Mouse (Mus musculus): ENCODE results near the gene Htr6. TPM values are rescaled to one million over a fixed set of nuclear protein-coding genes. Genes with fewer than 3 reads are reported as not detected.

The Htr6 gene
- polyA plus RNA-seq (2015; fragmentation: Nextera tagmentation; extraction: Ambion mirVana): not detected in 2 replicates

DNA sequence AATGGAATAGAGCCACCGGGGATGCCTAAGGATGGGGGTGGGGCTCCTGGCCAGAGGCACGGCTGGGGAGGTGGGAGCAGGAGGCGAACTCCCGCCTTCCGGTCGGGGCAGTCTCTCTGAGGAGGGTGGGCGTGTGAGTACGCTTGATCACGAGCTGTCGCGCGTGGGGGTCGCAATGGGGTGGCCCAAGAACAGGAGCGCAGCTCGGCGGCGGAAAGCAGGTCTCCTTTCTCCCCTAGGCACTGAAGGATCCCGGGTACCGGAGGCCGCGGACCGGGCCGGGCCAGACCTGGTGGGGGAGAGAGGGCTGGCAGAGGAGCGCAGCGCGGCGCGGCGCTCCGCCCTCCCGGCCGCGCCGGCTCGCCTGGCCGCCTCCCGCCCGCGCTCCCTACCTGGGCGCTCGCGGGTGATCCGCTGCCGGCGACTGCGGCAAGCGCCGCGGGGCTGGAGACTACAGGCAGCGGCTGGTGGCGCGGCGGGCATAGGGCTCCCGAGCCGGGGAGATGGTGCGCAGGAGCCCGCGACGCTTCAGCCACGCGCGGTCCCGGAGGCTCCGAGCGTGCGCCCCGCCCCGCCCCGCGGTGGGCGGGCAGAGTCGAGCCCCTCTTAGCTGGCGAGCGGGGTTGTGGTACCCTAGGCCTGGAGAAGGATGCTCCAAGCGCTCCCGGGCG is at the start of gene Htr6:
Gene Htr6, minus strand, starts transcription at position 530 of the 671 bp plus-strand sequence.
- peaks cover 43% of the 10 kb centered on the region for H3K27me3 ChIP-seq (ENCODE audit: control insufficient read depth, insufficient read depth, low read depth, low read length)
- H3K27ac ChIP-seq (ENCODE audit: low read length): no peak within 1 kb of the TSS
- H3K4me3 ChIP-seq (ENCODE audit: low read length): peak within 1 kb of the TSS; percentile 53
- H3K9me3 ChIP-seq (ENCODE audit: control insufficient read depth, low read length): no peaks in the 10 kb centered on the region
- H3K9ac ChIP-seq (ENCODE audit: low read length): peak within 1 kb of the TSS; percentile 51; the same call in 1 of the 2 replicates
- H3K36me3 ChIP-seq (ENCODE audit: control insufficient read depth, insufficient read depth, low read length): no peaks in the 10 kb centered on the region
- WGBS: under 1% methylated on average over 48 of the region's 77 CpGs
- peak; percentile 35 for ATAC-seq (ENCODE audit: low read depth)
- peaks cover 11% of the 10 kb centered on the region for H3K4me1 ChIP-seq (replicated peaks; ENCODE audit: control insufficient read depth, insufficient read depth, low read length)
- H3K4me2 ChIP-seq (ENCODE audit: low read depth, low read length): peak within 1 kb of the TSS; percentile 86

DNA sequence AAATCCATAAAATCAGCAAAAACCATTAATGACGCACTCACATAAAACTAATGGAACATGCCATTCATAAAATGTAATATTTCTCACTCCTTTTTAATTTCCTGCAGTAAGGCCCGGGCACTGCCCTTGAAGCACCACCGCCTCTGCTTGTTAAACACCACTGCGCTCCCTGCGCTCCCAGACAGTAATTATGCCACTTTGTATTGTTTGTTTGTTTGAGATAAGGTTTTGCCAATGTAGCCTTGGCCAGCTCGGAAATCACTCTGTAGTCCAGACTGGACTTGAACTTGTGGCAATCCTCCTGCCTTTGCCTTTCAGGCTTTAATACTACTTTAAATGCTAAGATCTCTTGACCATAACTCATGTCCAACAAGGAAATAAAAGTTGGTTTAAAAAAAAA is 49.6 kb upstream of the Htr6 start:
- Histone ChIP-seq H3K4me3 (ENCODE audit: low read length) (no peak overlapping the region), H3K9me3 (ENCODE audit: control insufficient read depth, low read length) (0 out of 2 replicates have a peak, but pooled peaks cover 9% of the 10 kb centered on the region), H3K9ac (ENCODE audit: low read length) (no peak overlapping the region), H3K27ac (ENCODE audit: low read length) (no peak overlapping the region), H3K4me1 (replicated peaks; ENCODE audit: control insufficient read depth, insufficient read depth, low read length) (peaks cover 19% of the 10 kb centered on the region), H3K4me2 (ENCODE audit: low read depth, low read length) (no peak overlapping the region), H3K27me3 (ENCODE audit: control insufficient read depth, insufficient read depth, low read depth, low read length) (no peaks in the 10 kb centered on the region), H3K36me3 (ENCODE audit: control insufficient read depth, insufficient read depth, low read length) (peaks cover 5% of the 10 kb centered on the region; the same call in 1 of the 2 replicates)
- 77% methylated on average over 6 of the region's 6 CpGs for WGBS
- no peak for ATAC-seq (ENCODE audit: low read depth)

DNA sequence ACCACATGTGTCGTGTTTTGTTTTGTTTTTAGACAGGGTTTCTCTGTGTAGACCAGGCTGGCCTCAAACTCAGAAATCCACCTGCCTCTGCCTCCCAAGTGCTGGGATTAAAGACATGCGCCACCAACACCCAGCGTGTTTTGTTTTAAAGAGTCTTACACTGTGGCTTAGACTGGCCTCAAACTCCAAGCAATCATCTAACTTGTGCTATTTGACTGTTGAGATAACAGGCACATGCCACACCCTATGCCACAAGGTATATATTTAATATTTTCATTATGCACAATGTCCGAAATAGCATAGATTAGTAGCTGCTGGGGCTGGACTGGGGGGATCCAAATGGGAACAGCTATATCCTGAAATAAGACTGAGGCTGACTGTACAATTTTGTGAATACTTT is 47.2 kb upstream of the Htr6 start:
- peaks cover 5% of the 10 kb centered on the region; the same call in 1 of the 2 replicates for H3K36me3 ChIP-seq (ENCODE audit: control insufficient read depth, insufficient read depth, low read length)
- no peak overlapping the region for H3K9ac ChIP-seq (ENCODE audit: low read length)
- WGBS: 91% methylated on average over 4 of the region's 4 CpGs
- no peak for ATAC-seq (ENCODE audit: low read depth)
- no peak overlapping the region for H3K4me2 ChIP-seq (ENCODE audit: low read depth, low read length)
- H3K4me1 ChIP-seq (replicated peaks; ENCODE audit: control insufficient read depth, insufficient read depth, low read length): peaks cover 18% of the 10 kb centered on the region
- H3K9me3 ChIP-seq (ENCODE audit: control insufficient read depth, low read length): 0 out of 2 replicates have a peak, but pooled peaks cover 9% of the 10 kb centered on the region
- no peak overlapping the region for H3K4me3 ChIP-seq (ENCODE audit: low read length)
- H3K27ac ChIP-seq (ENCODE audit: low read length): no peak overlapping the region
- no peaks in the 10 kb centered on the region for H3K27me3 ChIP-seq (ENCODE audit: control insufficient read depth, insufficient read depth, low read depth, low read length)

DNA sequence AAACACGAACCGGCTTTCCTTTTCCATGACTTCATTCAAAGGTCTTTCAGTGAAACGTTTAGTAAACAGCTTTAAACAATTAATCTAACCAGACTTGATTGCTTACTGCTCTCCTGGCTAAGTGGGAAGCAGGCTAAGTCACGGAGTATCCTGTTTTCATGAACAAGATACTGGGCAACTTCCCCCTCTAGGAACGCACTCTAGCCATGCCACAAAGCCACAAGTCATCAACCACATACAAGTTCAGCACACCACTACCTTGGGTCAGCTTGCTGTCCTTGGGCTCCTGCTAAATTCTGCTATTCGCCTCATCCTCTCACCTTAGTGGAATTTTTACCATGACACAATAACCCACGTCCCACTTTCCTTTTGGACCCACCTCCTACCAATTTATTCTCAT is 45.6 kb upstream of the Htr6 start:
- H3K27ac ChIP-seq (ENCODE audit: low read length): peak overlapping the region; percentile 72

GRCm38 (mm10) chr4:139120281-139120814 is 45.0 kb upstream of the Htr6 start:
- Histone ChIP-seq H3K4me3 (ENCODE audit: low read length) (no peak overlapping the region), H3K9ac (ENCODE audit: low read length) (no peak overlapping the region), H3K27ac (ENCODE audit: low read length) (peak overlapping the region; percentile 73), H3K27me3 (ENCODE audit: control insufficient read depth, insufficient read depth, low read depth, low read length) (no peaks in the 10 kb centered on the region), H3K4me2 (ENCODE audit: low read depth, low read length) (peak overlapping the region; percentile 12; the same call in 1 of the 2 replicates), H3K36me3 (ENCODE audit: control insufficient read depth, insufficient read depth, low read length) (no peaks in the 10 kb centered on the region), H3K9me3 (ENCODE audit: control insufficient read depth, low read length) (0 out of 2 replicates have a peak, but pooled peaks cover 3% of the 10 kb centered on the region), H3K4me1 (replicated peaks; ENCODE audit: control insufficient read depth, insufficient read depth, low read length) (peaks cover 22% of the 10 kb centered on the region)
- peak; percentile 80 for ATAC-seq (ENCODE audit: low read depth)
- whole genome bisulfite sequencing: 44% methylated on average over 4 of the region's 4 CpGs

More for the DNA sequence above, 45.6 kb upstream of the Htr6 start:
- Histone ChIP-seq H3K4me2 (ENCODE audit: low read depth, low read length) (no peak overlapping the region), H3K4me1 (replicated peaks; ENCODE audit: control insufficient read depth, insufficient read depth, low read length) (peaks cover 22% of the 10 kb centered on the region), H3K9me3 (ENCODE audit: control insufficient read depth, low read length) (0 out of 2 replicates have a peak, but pooled peaks cover 3% of the 10 kb centered on the region), H3K4me3 (ENCODE audit: low read length) (no peak overlapping the region), H3K9ac (ENCODE audit: low read length) (no peak overlapping the region), H3K36me3 (ENCODE audit: control insufficient read depth, insufficient read depth, low read length) (no peaks in the 10 kb centered on the region), H3K27me3 (ENCODE audit: control insufficient read depth, insufficient read depth, low read depth, low read length) (no peaks in the 10 kb centered on the region)
- ATAC-seq (ENCODE audit: low read depth): no peak
- 51% methylated on average over 7 of the region's 7 CpGs for WGBS

DNA sequence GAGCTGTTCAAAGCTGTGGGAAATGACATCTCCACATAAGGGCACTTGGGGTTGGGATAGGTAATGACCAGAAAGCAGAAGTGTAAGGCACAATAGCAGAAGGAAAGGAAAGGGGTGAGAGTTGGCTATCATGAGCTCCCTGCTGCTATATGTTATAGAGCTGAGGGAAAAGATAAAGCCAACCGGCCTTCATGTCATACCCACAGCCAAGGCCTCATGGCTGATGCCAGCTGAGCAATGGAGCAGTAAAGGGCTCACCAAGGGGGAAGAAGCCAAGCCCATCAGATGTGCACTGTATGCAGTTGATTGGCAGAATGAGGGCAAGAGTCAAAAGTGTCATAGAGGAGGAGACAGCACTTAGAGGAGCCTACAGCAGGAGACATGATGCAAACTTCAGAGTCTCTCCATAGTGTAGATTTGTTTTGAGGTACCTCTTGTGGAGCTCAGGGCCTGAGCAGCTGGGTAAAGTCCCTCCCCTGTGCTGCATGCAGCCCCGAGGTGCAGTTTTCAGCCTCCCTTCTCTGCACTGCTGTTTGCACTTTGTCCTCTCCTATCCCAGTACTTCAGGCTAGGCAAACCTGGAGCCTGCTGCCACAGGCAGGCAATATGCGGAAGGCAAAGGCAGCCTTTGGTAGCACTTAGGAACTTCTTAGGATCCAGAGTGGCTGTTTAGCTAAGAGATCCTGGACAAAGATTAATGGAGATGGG is 41.1 kb upstream of the Htr6 start:
- no peak overlapping the region for H3K27ac ChIP-seq (ENCODE audit: low read length)
- H3K9ac ChIP-seq (ENCODE audit: low read length): no peak overlapping the region
- H3K36me3 ChIP-seq (ENCODE audit: control insufficient read depth, insufficient read depth, low read length): no peaks in the 10 kb centered on the region
- H3K9me3 ChIP-seq (ENCODE audit: control insufficient read depth, low read length): no peaks in the 10 kb centered on the region
- no peaks in the 10 kb centered on the region for H3K27me3 ChIP-seq (ENCODE audit: control insufficient read depth, insufficient read depth, low read depth, low read length)
- WGBS: 67% methylated on average over 3 of the region's 3 CpGs
- no peak for ATAC-seq (ENCODE audit: low read depth)
- peaks cover 28% of the 10 kb centered on the region for H3K4me1 ChIP-seq (replicated peaks; ENCODE audit: control insufficient read depth, insufficient read depth, low read length)
- no peak overlapping the region for H3K4me2 ChIP-seq (ENCODE audit: low read depth, low read length)
- H3K4me3 ChIP-seq (ENCODE audit: low read length): no peak overlapping the region

GRCm38 (mm10) chr4:139115721-139116120 is 40.4 kb upstream of the Htr6 start:
- Histone ChIP-seq H3K4me3 (ENCODE audit: low read length) (no peak overlapping the region), H3K27ac (ENCODE audit: low read length) (no peak overlapping the region), H3K9ac (ENCODE audit: low read length) (no peak overlapping the region), H3K36me3 (ENCODE audit: control insufficient read depth, insufficient read depth, low read length) (no peaks in the 10 kb centered on the region), H3K9me3 (ENCODE audit: control insufficient read depth, low read length) (no peaks in the 10 kb centered on the region), H3K4me1 (replicated peaks; ENCODE audit: control insufficient read depth, insufficient read depth, low read length) (peaks cover 30% of the 10 kb centered on the region), H3K27me3 (ENCODE audit: control insufficient read depth, insufficient read depth, low read depth, low read length) (no peaks in the 10 kb centered on the region), H3K4me2 (ENCODE audit: low read depth, low read length) (no peak overlapping the region)
- no peak for ATAC-seq (ENCODE audit: low read depth)
- WGBS: 88% methylated on average over 5 of the region's 5 CpGs

DNA sequence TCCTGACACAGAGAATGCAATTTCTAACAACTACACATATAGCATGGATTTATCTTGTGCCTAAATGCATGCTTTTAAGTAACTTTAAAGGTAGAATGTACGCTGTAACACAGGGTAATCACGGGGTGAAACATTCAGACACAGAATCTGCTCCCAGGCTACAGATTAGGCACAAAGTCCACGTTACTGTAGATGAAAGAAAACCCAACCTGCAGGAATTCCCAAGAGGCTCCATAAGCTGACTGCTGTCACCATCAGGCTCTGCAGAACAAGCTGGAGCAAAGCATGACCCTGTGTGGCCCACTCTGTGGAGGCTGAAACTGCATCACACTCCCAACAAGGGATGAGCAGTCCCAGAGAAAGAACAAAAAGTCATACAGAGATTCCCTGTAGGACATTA is 37.1 kb upstream of the Htr6 start:
- Histone ChIP-seq H3K4me1 (replicated peaks; ENCODE audit: control insufficient read depth, insufficient read depth, low read length) (peaks cover 21% of the 10 kb centered on the region), H3K4me2 (ENCODE audit: low read depth, low read length) (no peak overlapping the region), H3K9me3 (ENCODE audit: control insufficient read depth, low read length) (no peaks in the 10 kb centered on the region), H3K36me3 (ENCODE audit: control insufficient read depth, insufficient read depth, low read length) (no peaks in the 10 kb centered on the region), H3K27me3 (ENCODE audit: control insufficient read depth, insufficient read depth, low read depth, low read length) (no peaks in the 10 kb centered on the region), H3K9ac (ENCODE audit: low read length) (no peak overlapping the region), H3K27ac (ENCODE audit: low read length) (peak overlapping the region; percentile 17; the same call in 1 of the 2 replicates), H3K4me3 (ENCODE audit: low read length) (no peak overlapping the region)
- no peak for ATAC-seq (ENCODE audit: low read depth)
- 71% methylated on average over 3 of the region's 3 CpGs for WGBS

GRCm38 (mm10) chr4:139111421-139111820 is 36.1 kb upstream of the Htr6 start:
- Histone ChIP-seq H3K36me3 (ENCODE audit: control insufficient read depth, insufficient read depth, low read length) (no peaks in the 10 kb centered on the region), H3K9ac (ENCODE audit: low read length) (no peak overlapping the region), H3K4me3 (ENCODE audit: low read length) (no peak overlapping the region), H3K4me2 (ENCODE audit: low read depth, low read length) (no peak overlapping the region), H3K27me3 (ENCODE audit: control insufficient read depth, insufficient read depth, low read depth, low read length) (no peaks in the 10 kb centered on the region), H3K4me1 (replicated peaks; ENCODE audit: control insufficient read depth, insufficient read depth, low read length) (peaks cover 18% of the 10 kb centered on the region), H3K9me3 (ENCODE audit: control insufficient read depth, low read length) (no peaks in the 10 kb centered on the region), H3K27ac (ENCODE audit: low read length) (peak overlapping the region; percentile 60)
- ATAC-seq (ENCODE audit: low read depth): peak; percentile 71; the same call in 1 of the 2 replicates
- WGBS: 20% methylated on average over 3 of the region's 3 CpGs
